Mouse (Mus musculus) embryonic fibroblast, embryonic 13.5 days (primary cell): Measurements from ENCODE around the gene Dysf.

ENCODE experiments used
- CTCF ChIP-seq: IDR thresholded peaks from 2 replicates; pipeline ENCODE4 v1.5.1; 2011; ENCODE audit warnings: mild to moderate bottlenecking, control low read depth, low read length, moderate library complexity, borderline replicate concordance; ENCODE audit not compliant: insufficient read depth
- POLR2A ChIP-seq: IDR thresholded peaks from 2 replicates; pipeline ENCODE4 v1.6.1; 2011; ENCODE audit warnings: low read depth, mild to moderate bottlenecking, control low read depth, low read length, moderate library complexity

GRCm38 (mm10) chr6:84148470-84148869, 140.1 kb downstream of the Dysf start:
- TF ChIP-seq CTCF (no peak), POLR2A (no peak)
